Mouse (Mus musculus): Measurements from ENCODE around the gene Pdss2.

DNA sequence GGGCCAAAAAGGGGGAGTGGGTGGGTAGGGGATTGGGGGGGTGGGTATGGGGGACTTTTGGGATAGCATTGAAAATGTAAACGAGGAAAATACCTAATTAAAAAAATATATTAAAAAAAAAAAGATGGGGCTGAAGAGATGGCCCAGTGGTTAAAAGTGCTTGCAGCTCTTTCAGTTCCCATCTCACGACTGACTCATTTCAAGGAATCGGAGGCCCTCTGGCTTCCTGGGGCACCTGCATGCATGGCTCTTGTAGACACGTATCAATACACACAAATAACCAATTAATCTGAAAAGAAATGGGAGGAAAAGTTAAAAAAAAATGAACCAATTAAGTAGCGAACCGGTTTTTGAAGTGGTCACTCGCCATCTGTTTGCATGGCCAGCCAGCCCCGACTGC is 155.5 kb downstream of the Pdss2 start:
- TF ChIP-seq POLR2A (IDR thresholded peaks at IDR 0.05; ENCODE audit: borderline replicate concordance, extremely low read depth, low read depth, low read length) (no peak), CTCF (IDR thresholded peaks at IDR 0.05; ENCODE audit: insufficient read depth, low read length) (no peak)

Measured in lung, adult 2 months (tissue).